Mouse (Mus musculus) heart, embryonic 11.5 days (tissue): ENCODE results near the gene 1700020N01Rik. TPM values are rescaled to one million over a fixed set of nuclear protein-coding genes. Genes with fewer than 3 reads are reported as not detected.

Experiments used
- ATAC-seq: fragments of 200-750 bp; cut with Nextera tagmentation; replicated peaks from 2 replicates; pipeline ENCODE4 v1.8.0; 2017; ENCODE audit warnings: moderate library complexity; ENCODE audit not compliant: insufficient number of reproducible peaks, low FRiP score, low TSS enrichment
- H3K27ac ChIP-seq: fragments of 300-500 bp; sonication (generic); 2 replicates; pipeline ENCODE4 v1.5.1; 2014; ENCODE audit warnings: mild to moderate bottlenecking, low read depth, low read length
- H3K27me3 ChIP-seq: fragments of 300-500 bp; sonication (generic); 2 replicates; pipeline ENCODE4 v1.6.1; 2014; ENCODE audit warnings: mild to moderate bottlenecking, low read length, mixed read lengths; ENCODE audit not compliant: control insufficient read depth, insufficient read depth
- H3K36me3 ChIP-seq: fragments of 300-500 bp; sonication (generic); 2 replicates; pipeline ENCODE4 v1.6.1; 2014; ENCODE audit warnings: mild to moderate bottlenecking, low read length, moderate library complexity, mixed read lengths; ENCODE audit not compliant: control insufficient read depth, insufficient read depth
- H3K4me1 ChIP-seq: fragments of 300-500 bp; sonication (generic); 2 replicates; pipeline ENCODE4 v1.6.1; 2014; ENCODE audit warnings: low read length; ENCODE audit not compliant: control insufficient read depth, insufficient read depth
- H3K4me2 ChIP-seq: fragments of 300-500 bp; sonication (generic); 2 replicates; pipeline ENCODE4 v1.6.1; 2014; ENCODE audit warnings: mild to moderate bottlenecking, moderate library complexity
- H3K4me3 ChIP-seq: fragments of 300-500 bp; sonication (generic); 2 replicates; pipeline ENCODE4 v1.5.1; 2014; ENCODE audit warnings: low read depth, low read length
- H3K9ac ChIP-seq: fragments of 300-500 bp; sonication (generic); 2 replicates; pipeline ENCODE4 v1.6.1; 2014; ENCODE audit warnings: mild to moderate bottlenecking, low read depth, low read length, moderate library complexity
- H3K9me3 ChIP-seq: fragments of 300-500 bp; sonication (generic); replicated peaks from 2 replicates; pipeline ENCODE4 v1.6.1; 2016; ENCODE audit warnings: low read length; ENCODE audit not compliant: control insufficient read depth
- WGBS: fragments of 180-500 bp; shearing (Covaris S2); extraction: QIAGEN DNeasy Blood & Tissue Kit; methylation state at CpG from one replicate; pipeline ENCODE4 v1.1.7; 2014; ENCODE audit not compliant: insufficient replicate concordance; 5-methylcytosine and 5-hydroxymethylcytosine counted together
- polyA plus RNA-seq: library from polyadenylated mRNA; unstranded; fragments of >200 nt; fragmentation: Nextera tagmentation; extraction: Ambion mirVana; gene quantifications from 2 replicates; pipeline ENCODE4 v1.2.1, GENCODE M21; 2014

Gene 1700020N01Rik
- polyA plus RNA-seq, 1 experiment from 2014 or later = 0.30 TPM

DNA sequence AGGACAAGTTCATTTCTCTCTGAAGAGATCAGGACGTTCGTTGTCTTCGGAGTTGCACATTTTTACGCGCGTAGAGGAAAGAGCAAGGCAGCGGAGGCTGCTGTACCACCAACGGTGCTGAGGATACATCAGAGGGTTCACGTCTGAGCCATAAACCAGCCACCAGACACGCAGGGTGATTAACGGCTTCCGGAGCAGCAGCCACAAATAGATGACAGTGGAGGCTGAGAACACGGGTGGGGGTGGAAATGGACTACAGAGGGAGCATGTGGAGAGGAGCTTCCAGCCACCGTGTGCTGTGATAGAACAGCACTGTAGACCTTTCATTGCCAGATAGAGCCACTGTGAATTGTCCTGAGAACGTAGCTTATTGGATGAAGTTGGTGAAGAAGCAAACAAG lies 33.2 kb upstream of the 1700020N01Rik start:
- Histone ChIP-seq H3K4me1 (no peaks in the 10 kb centered on the region), H3K9ac (no peak overlapping the region), H3K27me3 (no peaks in the 10 kb centered on the region), H3K4me2 (no peak overlapping the region), H3K27ac (no peak overlapping the region), H3K9me3 (no peaks in the 10 kb centered on the region), H3K4me3 (no peak overlapping the region), H3K36me3 (no peaks in the 10 kb centered on the region)
- ATAC-seq = no peak
- WGBS = 73% methylated on average over 15 of the region's 15 CpGs

DNA sequence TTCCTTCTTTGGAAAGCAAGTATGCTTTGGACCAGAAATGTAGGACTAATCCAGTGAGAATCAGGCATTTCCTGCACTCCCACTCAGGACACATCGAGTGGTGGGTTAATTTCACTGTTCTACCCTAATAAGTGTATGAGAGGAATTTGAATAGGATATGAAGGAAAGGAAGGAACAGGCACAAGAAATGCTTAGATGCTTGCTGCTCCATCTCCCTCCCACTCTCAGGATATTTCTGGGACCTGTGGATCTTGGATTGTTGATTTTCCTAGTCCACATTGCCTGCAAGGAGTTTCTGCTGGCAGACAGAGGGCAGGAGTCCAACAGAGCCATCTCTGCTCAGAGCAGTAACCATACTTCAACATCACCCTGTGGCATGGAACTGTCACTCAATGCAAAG lies 31.8 kb upstream of the 1700020N01Rik start:
- Histone ChIP-seq H3K9ac (no peak overlapping the region), H3K9me3 (no peaks in the 10 kb centered on the region), H3K4me2 (no peak overlapping the region), H3K4me1 (no peaks in the 10 kb centered on the region; the same call in 1 of the 2 replicates), H3K4me3 (no peak overlapping the region), H3K27ac (no peak overlapping the region), H3K27me3 (no peaks in the 10 kb centered on the region), H3K36me3 (no peaks in the 10 kb centered on the region)
- ATAC-seq = no peak
- 84% methylated on average over 1 of the region's 1 CpGs for whole genome bisulfite sequencing

DNA sequence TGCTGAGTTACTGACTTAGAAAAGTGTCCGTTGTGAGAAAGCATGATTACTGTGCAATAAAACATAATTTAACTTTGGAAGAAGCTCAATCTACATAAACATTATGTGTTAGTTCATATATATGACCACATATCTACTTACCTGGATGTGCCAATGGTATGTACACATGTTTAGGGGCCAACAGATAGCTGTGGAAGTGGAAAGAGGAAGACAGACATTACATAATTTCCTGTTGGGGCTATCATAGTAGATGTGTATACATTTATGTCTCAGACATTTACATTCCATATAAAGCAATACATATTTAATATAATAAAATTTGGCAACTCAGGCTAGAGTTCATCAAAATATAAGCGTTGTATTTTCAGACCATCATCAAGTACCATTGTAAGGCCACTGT lies 29.5 kb upstream of the 1700020N01Rik start:
- Histone ChIP-seq H3K4me3 (no peak overlapping the region), H3K4me2 (no peak overlapping the region), H3K9me3 (no peaks in the 10 kb centered on the region), H3K9ac (no peak overlapping the region), H3K36me3 (no peaks in the 10 kb centered on the region), H3K27me3 (no peaks in the 10 kb centered on the region), H3K4me1 (no peaks in the 10 kb centered on the region; the same call in 1 of the 2 replicates), H3K27ac (no peak overlapping the region)
- 92% methylated on average over 2 of the region's 2 CpGs for WGBS
- ATAC-seq = no peak

DNA sequence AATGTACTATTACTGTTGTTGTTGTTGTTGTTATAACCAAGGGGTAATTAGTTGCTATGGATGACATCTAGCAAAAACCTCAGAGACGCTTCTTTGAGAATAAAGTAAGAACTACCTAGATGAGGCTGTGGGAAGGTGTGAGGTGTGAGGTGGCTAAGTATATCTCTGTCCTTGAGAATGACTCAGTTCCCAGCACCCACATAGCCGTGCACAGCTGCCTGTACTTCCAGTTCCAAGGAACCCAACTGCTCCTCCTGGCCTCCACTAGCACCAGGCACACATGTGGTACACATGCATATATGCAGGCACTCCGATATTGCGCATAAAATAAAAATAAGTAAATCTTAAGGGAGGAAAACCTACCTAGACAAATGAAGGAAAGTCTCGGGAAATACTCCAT lies 28.8 kb upstream of the 1700020N01Rik start:
- no peak overlapping the region for H3K4me2 ChIP-seq
- 82% methylated on average over 5 of the region's 5 CpGs for WGBS
- no peaks in the 10 kb centered on the region for H3K27me3 ChIP-seq
- no peak overlapping the region for H3K9ac ChIP-seq
- no peaks in the 10 kb centered on the region for H3K9me3 ChIP-seq
- H3K4me3 ChIP-seq = no peak overlapping the region
- no peaks in the 10 kb centered on the region for H3K36me3 ChIP-seq
- H3K27ac ChIP-seq = no peak overlapping the region
- no peaks in the 10 kb centered on the region; the same call in 1 of the 2 replicates for H3K4me1 ChIP-seq
- ATAC-seq = no peak

DNA sequence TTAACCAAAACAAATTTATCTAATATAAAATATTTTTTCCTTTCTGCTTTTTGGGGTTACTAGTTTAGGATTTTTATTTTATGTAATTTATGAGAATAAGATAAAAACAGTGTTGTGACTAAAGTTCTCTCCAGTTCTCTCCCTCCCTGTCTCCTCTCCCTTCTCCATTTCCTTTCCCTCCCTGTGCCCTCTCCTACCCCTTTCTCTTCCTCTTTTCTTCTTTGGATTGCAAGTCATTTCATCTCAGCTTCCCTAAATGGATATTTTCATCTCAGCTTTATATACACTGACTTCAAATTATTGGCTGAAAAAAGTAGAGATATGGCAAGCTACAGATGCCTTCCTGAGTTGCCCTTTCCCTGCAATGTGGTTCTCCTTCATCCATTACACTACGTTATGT lies 26.9 kb upstream of the 1700020N01Rik start:
- H3K27me3 ChIP-seq = no peaks in the 10 kb centered on the region
- H3K4me3 ChIP-seq = no peak overlapping the region
- H3K9ac ChIP-seq = no peak overlapping the region
- 93% methylated on average over 1 of the region's 1 CpGs for WGBS
- no peak overlapping the region for H3K4me2 ChIP-seq
- no peaks in the 10 kb centered on the region for H3K9me3 ChIP-seq
- no peak for ATAC-seq
- no peak overlapping the region for H3K27ac ChIP-seq
- no peaks in the 10 kb centered on the region for H3K36me3 ChIP-seq
- no peaks in the 10 kb centered on the region; the same call in 1 of the 2 replicates for H3K4me1 ChIP-seq

DNA sequence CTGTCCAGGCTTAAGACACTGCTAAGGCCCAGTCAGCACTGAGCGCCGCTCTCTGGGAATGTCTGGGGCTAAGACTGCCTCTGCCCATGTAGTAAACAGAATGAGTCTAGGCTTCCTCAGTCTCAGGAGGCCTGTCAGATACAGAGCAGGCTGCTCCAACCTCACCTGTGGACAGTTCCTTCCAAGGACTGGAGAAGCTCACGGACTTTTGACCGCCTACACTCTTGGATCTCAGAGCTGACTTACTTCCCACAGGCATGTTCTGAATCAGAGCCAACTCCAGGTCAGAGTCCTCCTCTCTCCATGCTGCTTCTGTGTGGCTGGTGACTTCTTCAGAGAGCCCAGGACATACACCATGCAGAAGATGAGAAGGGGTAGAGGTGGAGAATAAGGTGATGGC lies 21.3 kb upstream of the 1700020N01Rik start:
- H3K4me3 ChIP-seq = no peak overlapping the region
- H3K4me2 ChIP-seq = no peak overlapping the region
- no peaks in the 10 kb centered on the region for H3K27me3 ChIP-seq
- WGBS = 71% methylated on average over 4 of the region's 4 CpGs
- no peak overlapping the region for H3K9ac ChIP-seq
- ATAC-seq = no peak
- no peaks in the 10 kb centered on the region for H3K9me3 ChIP-seq
- no peak overlapping the region for H3K27ac ChIP-seq
- no peaks in the 10 kb centered on the region for H3K36me3 ChIP-seq
- no peaks in the 10 kb centered on the region for H3K4me1 ChIP-seq

DNA sequence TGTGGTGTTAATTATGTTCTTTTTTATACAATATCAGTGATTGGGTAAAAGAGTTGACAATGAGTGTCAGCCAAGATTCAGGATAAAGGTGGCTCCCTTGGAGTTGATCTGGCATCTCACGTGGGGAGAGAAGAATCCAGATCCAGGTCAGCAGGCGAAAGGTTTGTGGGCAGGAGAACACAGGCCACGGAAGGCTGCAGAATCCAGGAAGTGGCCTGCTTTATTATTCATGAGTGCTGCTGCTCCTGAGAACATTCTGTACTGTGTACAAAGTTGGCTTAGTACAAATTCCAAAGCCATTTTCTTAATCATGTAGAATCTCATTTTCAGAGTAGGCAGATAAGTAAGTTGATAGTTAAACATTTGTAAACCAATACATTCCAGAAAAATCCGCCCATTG lies 19.2 kb upstream of the 1700020N01Rik start:
- no peak overlapping the region for H3K4me3 ChIP-seq
- WGBS = 73% methylated on average over 4 of the region's 4 CpGs

DNA sequence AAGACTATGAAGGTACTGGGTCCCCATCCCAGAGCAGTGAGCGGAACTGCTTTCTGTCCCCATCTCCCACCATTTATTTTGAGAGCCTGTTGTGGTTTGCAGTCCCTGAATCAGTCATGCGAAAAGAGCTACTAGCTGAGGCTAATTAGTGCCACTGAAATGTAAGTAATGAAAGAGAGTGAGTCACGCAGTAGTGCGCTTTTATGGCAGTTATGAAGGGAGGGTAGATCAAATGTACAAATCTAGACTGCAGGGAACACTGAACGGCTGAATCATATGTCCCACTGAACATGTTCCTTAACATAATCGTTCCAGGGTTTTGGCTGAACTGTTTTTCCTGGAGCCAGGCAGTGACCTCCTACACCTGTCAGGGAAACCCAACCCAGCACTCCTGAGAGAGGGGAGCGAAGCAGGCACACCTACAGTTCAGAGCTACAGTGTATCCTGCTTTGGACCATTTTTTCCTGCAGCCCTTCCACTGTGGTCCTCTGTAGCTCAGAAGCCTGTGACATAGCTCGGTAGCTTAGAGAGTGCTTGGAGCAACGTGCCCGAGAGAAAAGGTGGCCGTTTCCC lies 17.1 kb upstream of the 1700020N01Rik start:
- Histone ChIP-seq H3K27me3 (no peaks in the 10 kb centered on the region), H3K4me2 (no peak overlapping the region), H3K4me3 (no peak overlapping the region), H3K9me3 (no peaks in the 10 kb centered on the region), H3K36me3 (no peaks in the 10 kb centered on the region), H3K4me1 (peaks cover 8% of the 10 kb centered on the region; the same call in 1 of the 2 replicates), H3K9ac (no peak overlapping the region), H3K27ac (no peak overlapping the region)
- WGBS = 85% methylated on average over 11 of the region's 11 CpGs
- no peak for ATAC-seq

More for the DNA sequence above, 19.2 kb upstream of the 1700020N01Rik start:
- H3K27ac ChIP-seq = no peak overlapping the region
- H3K9ac ChIP-seq = no peak overlapping the region
- no peaks in the 10 kb centered on the region for H3K36me3 ChIP-seq
- peaks cover 8% of the 10 kb centered on the region; the same call in 1 of the 2 replicates for H3K4me1 ChIP-seq
- H3K9me3 ChIP-seq = no peaks in the 10 kb centered on the region
- no peak for ATAC-seq
- H3K4me2 ChIP-seq = no peak overlapping the region
- H3K27me3 ChIP-seq = no peaks in the 10 kb centered on the region

DNA sequence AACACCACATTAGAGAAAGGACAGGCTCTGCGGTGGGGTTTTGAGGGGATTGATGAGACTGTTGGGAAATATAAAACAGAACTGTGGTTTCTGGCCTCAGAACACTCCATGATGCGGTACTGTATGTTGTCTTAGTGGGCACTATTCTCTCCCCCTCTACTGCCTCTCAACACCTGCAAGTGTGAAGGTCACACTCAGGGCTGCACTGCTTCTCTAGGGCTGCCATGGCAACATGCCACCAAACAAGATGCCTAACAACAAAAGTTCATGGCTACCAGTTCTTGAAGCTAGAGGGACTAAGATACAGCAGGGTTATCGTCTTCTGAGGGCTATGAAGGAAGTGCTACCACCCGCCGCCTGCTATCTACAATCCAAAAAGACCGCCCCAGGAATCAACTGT lies 15.1 kb upstream of the 1700020N01Rik start:
- Histone ChIP-seq H3K9ac (no peak overlapping the region), H3K4me3 (no peak overlapping the region), H3K27ac (no peak overlapping the region), H3K36me3 (no peaks in the 10 kb centered on the region), H3K9me3 (no peaks in the 10 kb centered on the region), H3K4me2 (no peak overlapping the region), H3K27me3 (no peaks in the 10 kb centered on the region), H3K4me1 (peaks cover 8% of the 10 kb centered on the region; the same call in 1 of the 2 replicates)
- WGBS = 41% methylated on average over 6 of the region's 6 CpGs
- ATAC-seq = no peak; the same call in 1 of the 2 replicates
